Mouse (Mus musculus): Measurements from ENCODE around the gene Sergef.

The Sergef gene

DNA sequence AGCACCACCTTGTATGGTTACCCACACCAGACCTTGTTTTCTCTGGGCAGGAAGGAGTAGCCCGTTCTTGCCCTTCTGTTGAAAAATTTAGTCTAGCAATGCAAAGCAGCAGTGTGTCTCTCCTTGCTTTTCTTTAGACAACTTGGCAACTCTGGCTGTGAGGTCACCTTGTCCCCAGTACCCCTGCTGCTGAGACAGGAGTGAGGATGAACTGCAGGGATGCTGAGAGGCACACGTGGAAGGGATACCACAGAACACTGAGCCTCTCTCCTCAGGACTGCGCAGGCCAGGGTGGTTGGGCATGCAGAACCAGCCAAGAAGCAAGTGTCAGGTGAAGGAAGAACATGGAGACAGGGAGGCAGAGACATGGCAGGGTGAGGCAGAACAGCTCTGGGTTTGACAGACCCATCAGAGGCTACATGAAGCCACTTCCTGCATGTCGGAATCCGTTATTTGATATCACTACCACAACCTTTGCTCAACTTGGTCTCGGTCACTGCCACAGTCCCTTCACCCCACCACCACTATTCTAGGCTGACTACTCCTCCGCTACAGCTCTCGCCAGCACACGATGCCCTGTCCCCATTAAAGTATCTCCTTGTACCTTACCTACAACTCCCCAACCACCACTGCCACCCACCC is 103.0 kb downstream of the Sergef start:
- no peak for DNase-seq

- peak; percentile 97 for DNase-seq
Measured at GRCm38 (mm10) chr7:46535429-46535799, 104.2 kb downstream of the Sergef start.

- no peak for DNase-seq
Measured at GRCm38 (mm10) chr7:46534767-46535428, 104.7 kb downstream of the Sergef start.

- DNase-seq: no peak
Measured at GRCm38 (mm10) chr7:46533518-46533917, 106.1 kb downstream of the Sergef start.

DNA sequence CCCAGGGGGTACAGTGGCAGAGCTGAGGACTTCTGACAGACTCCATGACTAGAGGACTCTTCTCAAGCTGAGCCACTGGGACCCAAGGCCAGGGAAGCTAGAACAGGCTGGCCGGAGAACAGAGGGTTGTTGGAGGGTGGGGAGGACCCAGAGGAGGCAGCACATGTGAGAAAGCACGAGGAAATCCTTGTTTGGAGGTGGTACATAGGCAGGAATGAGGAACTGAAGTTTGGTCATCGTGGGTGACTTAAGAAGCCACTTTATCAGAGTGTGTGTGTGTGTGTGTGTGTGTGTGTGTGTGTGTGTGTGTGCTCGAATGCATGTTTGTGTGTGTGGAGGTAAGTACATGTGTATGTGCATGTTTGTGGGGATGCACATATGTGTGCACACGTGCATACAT is 108.3 kb downstream of the Sergef start:
- no peak for DNase-seq

DNA sequence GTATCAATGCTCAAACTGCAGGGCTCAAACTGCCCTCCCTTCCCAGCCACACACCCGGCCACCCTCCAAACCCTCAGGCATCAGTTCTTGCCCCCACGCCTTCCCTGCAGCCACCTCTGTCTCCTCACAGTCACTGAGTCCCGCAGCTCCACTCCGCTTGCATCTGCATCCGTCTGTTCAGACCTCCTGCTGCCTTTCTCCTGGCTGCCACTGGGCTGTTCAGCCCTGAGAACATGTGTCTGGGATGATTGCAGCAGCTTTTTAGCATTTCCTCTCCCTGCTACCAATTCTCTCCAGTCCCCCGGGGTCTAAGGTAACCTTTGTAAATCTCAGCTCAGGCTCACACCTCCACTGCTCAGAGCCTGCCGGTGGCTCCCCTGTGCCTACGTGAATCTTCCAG is 109.7 kb downstream of the Sergef start:
- DNase-seq: no peak

GRCm38 (mm10) chr7:46529259-46529658 is 110.3 kb downstream of the Sergef start:
- DNase-seq: no peak

DNA sequence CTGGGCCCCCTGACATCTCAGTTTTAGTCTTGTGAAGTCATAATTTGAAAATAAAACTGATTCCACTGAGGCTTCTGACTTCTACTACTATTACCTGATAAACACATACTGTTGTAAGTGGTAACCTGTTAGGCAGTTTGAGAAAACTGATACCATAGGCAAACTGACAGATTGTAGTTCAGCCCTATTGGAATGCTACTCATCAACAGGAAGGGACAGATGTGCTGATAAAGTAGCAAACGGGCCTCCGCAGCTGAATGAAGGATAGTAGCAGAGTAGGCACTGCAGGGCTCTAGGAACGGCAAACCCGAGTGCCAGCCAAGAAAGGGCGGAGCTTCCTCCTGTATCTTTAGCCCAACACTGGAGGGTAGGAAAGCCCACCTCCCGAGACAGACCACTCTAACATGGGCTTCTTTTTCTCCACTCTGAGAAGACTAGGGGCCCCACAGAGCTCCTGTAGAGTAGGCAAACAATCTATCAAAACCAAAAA is 112.9 kb downstream of the Sergef start:
- no peak for DNase-seq

DNA sequence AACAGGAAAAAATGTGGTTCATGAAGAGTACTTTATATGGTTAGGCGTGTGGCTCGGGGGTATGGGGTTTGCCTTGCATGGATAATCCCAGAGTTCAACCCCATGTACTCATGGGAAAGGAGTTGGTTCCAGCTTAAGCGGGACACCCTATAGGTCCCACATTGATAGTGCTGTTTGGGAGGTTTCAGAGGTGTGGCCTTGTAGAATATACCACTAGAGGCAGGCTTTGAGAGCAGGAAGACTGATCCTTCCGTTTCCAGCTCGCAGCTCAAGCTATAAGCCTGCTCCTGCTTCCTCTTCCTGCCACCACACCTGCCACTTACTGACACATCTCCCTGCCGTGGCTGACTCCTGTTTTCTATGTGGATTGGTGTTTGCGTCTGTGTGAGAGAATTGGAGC is 116.4 kb downstream of the Sergef start:
- no peak for DNase-seq

DNA sequence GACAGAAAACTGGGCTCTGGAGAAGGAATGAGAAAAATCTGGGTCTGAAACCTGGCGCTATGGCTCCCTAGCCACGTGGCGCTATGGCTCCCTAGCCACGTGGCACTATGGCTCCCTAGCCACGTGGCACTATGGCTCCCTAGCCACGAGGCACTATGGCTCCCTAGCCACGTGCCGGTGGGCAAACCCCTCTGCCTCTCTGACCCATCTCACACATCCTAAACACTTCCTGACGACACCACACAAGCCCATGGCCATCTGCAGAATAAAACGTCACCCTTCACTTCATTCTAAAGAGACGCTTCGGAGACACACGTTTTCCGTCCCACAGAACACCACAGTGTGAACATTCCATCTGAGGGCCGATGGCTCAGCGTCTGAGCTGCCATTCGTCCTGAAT is 117.8 kb downstream of the Sergef start:
- no peak for DNase-seq

- DNase-seq: no peak
Measured at GRCm38 (mm10) chr7:46519148-46519547, 120.5 kb downstream of the Sergef start.

GRCm38 (mm10) chr7:46517158-46517557 is 122.4 kb downstream of the Sergef start:
- no peak for DNase-seq

DNA sequence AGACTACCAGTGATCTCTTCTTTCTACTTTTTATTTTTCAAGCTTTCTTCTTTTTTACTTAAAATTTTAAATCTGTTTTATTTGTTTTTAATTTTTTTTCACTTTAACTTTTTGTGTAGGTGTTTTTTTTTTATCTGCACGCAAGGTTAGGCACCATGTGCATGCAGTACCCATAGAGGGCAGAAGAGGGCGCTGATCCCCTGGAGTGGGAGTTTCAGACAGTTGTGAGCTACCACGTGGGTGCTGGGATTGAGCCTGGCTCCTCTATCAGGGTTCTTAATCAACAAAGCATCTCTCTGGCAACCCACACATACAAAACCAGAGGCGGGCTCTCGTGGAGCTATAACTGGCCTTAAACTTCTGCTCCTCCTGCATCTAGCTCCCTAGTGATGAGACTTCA is 123.6 kb downstream of the Sergef start:
- DNase-seq: no peak

- DNase-seq: no peak
Measured at GRCm38 (mm10) chr7:46514981-46515380, 124.6 kb downstream of the Sergef start.

- no peak for DNase-seq
Measured at GRCm38 (mm10) chr7:46513562-46513961, 126.0 kb downstream of the Sergef start.

DNA sequence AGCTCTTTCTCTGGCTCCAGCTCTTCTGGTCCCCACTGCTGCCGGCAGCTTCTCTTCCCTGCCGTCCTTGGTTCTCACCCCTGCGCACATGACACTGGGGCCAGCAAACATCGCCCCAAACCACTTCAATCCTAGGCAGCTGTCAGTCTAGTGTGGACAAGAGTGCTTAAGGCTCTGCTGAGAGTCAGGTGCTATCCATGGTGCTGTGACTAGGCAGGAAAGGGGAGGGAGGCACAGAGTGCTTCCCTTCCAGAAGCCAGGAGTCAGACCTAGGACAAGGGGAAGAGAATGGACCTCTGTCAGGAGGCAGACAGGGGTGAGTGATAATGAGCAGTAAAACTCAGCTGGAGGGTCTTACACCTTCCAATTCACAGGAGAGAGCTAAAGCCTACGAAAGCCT is 126.8 kb downstream of the Sergef start:
- no peak for DNase-seq

DNA sequence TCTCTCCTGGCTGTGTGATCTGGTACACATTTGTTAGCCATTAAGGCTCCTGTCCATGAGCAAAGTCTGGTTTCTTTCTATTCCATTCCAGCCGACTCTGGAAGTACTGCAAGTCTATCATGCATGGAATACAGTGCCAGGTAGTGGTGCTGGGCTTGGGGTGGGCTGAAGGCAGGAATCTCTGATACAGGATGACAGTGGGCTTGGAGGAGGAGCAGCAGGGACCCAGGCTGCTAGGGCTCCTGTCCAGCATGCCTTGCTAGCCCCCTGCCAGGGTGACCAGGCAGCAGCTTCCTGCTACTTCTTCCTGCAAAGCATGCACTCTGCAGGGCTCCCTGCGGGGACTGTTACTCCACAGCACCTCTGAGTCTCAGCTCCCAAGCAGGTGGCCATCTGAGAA is 128.8 kb downstream of the Sergef start:
- no peak for DNase-seq

DNA sequence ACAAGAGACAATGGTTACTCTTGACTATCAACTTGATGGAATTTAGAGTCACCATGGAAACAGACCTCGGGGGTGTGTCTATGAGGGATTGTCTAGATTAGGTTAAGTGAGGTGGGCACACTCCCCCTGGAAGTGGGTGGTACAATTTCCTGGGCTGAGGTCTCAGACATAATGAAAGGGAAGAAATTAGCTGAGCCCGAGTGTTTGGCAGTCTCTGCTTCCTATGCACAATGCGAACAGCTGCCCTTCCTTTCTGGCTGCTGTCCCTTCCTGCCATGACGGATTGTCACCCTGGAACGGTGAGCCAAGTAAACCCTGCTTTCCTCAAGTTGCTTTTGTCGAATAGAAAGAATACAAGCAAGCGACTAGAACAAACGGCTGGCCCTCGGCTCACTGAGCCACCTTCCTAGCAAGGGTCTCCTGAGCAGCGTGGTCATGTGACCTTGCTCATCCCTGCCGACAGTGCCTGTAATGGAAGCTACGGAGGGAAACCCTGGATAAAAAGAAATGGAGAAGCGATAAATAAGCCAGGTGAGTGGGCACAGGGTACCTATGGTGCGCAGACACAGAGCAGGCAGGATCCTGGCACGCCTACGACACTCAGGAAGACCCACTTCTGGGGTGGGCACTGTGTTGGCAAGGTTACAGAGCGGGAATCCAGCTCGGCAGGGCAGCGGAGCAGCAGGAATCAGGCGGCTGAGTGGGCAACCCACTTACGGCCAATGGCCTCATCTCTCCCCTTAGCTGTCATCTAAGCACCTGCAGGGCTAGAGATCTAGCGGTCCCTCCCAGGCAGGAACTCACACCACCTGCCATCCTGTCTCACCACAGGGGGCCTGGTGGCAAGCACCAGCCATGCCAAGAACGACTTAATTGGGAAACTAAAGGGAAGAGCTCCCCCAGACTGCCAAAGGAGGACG is 130.0 kb downstream of the Sergef start:
- peak; percentile 99 for DNase-seq

- peak; percentile 61 for DNase-seq
Measured at GRCm38 (mm10) chr7:46508590-46509318, 130.9 kb downstream of the Sergef start.

- peak; percentile 82 for DNase-seq
Measured at GRCm38 (mm10) chr7:46504157-46504556, 135.4 kb downstream of the Sergef start.

DNA sequence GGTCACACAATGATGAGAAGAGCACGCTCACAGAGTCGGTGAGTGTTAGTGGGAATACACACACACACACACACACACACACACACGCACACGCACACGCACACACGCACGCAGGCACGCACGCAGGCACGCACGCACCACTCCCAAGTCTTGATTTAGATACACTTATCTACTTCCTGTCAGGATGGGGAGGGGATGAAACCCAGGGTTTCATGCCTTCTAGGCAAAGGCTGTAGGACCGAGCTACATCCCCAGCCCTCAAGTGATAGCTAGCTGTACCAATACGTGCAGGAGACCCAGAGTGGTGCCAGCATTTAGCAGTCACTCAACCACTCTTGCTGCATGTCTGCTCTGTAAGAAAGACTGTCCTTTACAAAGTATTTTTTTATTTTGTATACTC is 137.0 kb downstream of the Sergef start:
- no peak for DNase-seq

DNA sequence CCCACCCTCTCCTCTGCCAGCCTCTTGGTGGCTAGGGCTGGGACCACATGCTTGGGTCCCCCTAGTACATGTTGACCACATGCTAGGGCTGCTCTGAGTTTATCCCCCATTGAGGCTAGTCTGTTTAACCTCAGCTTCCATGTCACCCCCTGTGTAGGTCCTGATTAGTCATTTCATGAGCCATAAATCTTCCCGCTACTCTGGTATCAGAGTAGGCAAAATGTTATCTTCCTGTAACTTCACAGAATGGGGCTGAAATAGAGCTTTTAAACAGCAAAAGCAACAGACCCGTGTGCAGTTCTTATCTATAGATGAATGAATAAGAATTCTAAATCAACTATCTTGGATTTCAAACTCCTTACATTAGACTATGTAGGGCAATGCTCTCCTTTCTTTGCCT is 138.1 kb downstream of the Sergef start:
- no peak for DNase-seq

GRCm38 (mm10) chr7:46499561-46499960 is 140.0 kb downstream of the Sergef start:
- no peak for DNase-seq

Measured in cerebellum, adult 9-10 months (tissue).